Mouse (Mus musculus) myocyte (in vitro differentiated cells): ENCODE results near the gene Ppfibp1.

ENCODE experiments used
- E2F4 ChIP-seq: IDR thresholded peaks from one replicate; pipeline ENCODE4 v1.6.1; 2011; ENCODE audit warnings: mild to moderate bottlenecking, control low read depth, moderate library complexity; ENCODE audit not compliant: insufficient read depth
- MYOG ChIP-seq, 3 experiments: IDR thresholded peaks; one replicate each; pipeline ENCODE4 v1.6.1; 2011; ENCODE audit warnings: control low read depth in 2 of 3, low read depth in 2 of 3, mild to moderate bottlenecking in 2 of 3; ENCODE audit not compliant: insufficient read length in 2 of 3, control insufficient read depth in 1 of 3, insufficient read depth in 1 of 3
- POLR2A ChIP-seq: IDR thresholded peaks from one replicate; pipeline ENCODE4 v1.6.1; 2011; ENCODE audit warnings: low read depth, mild to moderate bottlenecking, control low read depth, moderate library complexity; ENCODE audit not compliant: insufficient read length
- REST ChIP-seq: IDR thresholded peaks from one replicate; pipeline ENCODE4 v1.6.1; 2011; ENCODE audit warnings: mild to moderate bottlenecking, control low read depth, moderate library complexity; ENCODE audit not compliant: insufficient read depth, insufficient read length

DNA sequence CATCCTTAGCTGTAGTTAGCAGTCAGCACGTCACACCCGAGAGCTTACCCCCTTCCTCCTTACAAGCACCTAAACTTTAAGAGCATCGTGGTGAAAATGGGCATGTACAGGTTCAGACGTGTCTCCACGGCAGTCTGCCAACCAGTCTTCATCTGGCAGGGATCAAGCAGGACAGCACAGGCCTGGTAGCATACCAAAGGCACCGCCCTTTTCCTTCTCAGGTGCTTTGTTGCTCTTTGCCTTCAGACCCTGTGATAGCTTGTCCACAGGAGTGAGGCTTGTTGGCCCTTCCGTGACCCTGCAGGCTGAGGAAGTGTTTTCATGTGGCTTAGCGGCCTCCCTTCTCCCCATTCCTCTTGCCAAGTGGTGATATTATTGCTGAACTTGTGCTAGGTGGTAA, 50.7 kb downstream of the Ppfibp1 start:
- TF ChIP-seq POLR2A: no peak
- no peak for TF ChIP-seq E2F4
- TF ChIP-seq REST: no peak
- no peak for TF ChIP-seq MYOG (IDR thresholded peaks at IDR 0.05; ENCODE audit: control insufficient read depth in 1 of 3, insufficient read depth in 1 of 3, insufficient read length in 2 of 3, low read depth in 2 of 3)
